Mouse (Mus musculus) lung, postnatal 4 days (tissue): ENCODE measurements around the gene Ctdsp2.

Experiments used
- DNase-seq, 2 experiments: peaks; one replicate each; pipeline ENCODE4 v3.0.0; 2021

The Ctdsp2 gene

GRCm38 (mm10) chr10:126963821-126964220, 14.7 kb upstream of the Ctdsp2 start:
- no peak for DNase-seq

DNA sequence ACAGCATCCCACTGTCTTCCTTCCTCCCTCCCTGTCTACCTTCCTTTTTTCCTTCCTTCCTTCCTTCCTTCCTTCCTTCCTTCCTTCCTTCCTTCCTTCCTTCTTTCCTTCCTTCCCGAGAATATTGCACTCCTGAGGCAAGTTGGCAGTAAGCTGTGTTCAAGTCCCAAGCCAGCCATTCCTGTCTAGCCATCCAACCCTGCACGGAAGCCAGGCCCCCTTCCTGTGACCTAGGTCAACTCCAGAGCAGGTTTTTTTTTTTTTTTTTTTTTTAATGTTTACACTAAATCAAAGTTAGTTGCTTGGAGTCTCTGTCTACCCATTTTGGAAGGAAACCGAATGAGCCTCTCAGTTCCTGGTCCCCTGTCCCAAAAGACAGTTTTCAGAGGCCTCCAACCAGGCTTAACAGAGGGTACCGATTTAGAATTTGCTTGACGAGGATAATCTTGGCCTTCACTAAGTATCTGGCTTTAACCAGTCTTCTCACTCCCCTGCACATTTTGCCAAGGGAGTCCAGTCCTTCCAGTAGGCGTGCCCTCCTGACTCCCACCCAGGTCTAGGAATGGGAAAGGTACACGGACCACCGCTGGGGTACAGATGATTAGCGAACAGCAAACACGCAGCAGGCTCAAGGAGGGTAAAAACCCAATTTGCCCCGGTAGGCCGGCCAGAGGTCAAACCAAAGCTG, 7.0 kb upstream of the Ctdsp2 start:
- no peak for DNase-seq

DNA sequence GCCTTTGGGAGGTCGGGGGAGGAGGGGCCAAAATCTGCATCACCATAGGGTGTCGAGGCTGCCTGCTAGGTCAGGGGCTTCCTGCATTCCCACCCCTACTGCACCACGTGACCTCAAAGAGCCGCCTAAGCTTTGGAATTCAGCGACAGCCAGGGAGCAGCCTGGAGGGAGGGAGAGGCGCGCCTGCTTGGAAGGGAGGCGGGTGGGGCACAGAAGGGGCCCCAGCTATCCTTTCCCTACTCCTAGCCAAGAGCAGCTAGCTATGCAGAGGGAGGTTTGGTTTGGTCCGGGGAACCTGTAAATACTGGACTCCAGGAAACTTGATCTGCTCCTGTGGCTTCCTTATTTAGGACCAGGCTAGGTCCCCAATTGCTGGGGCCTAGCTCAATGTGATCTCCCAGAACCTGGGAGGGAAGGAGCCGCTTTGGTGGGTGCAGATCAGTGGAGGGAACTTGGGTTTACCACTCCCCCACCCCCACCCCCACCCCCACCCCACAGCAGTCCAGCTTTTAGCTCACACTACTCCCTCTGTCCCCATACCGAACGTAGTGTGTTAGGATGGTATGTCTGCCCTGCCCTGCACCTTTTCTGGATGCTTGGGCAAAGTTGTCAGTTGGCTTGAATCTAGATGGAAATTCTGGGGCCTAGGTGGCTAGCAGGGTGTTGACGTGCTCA, 6.3 kb upstream of the Ctdsp2 start:
- DNase-seq: peak; percentile 75 to 87

DNA sequence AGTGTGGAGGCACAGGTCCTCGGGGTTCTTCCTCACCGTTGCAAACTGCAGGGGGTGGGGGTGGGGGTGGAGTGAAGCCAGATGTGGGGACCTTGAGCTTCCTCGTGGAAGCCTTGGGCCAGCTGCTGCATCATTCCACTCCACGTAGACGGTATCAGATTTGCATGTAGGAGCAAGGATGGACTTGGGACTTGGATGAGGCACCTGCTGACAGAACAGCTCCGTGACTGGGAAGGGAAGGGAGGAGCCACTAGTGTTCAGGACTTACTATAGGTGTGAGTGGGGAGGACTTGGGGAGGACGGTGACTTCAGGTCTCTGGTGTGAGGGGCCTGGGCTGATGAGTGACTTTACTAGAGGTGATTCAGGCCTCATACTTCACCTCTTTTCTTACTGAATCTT, 5.5 kb upstream of the Ctdsp2 start:
- DNase-seq: no peak

DNA sequence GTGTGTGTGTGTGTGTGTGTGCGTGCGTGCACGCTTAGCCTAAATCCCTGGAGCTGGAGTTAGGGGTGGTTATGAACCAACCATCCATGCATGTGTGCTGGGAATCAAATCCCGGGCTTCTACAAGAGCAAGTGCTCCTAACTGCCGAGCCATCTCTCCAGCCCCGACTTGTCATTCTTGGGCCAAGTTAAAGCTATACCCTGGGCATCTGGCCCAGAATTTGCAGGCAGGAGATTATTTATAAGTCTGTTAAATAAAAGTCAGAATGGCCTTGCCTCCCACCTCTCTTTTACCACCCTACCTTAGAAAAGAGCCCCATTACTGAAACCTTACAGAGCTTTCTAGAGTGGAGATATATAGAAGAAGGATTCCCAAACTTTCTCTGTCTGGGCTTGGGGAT, 2.8 kb upstream of the Ctdsp2 start:
- DNase-seq: no peak

GRCm38 (mm10) chr10:126977076-126977475, 1.4 kb upstream of the Ctdsp2 start:
- DNase-seq: no peak

DNA sequence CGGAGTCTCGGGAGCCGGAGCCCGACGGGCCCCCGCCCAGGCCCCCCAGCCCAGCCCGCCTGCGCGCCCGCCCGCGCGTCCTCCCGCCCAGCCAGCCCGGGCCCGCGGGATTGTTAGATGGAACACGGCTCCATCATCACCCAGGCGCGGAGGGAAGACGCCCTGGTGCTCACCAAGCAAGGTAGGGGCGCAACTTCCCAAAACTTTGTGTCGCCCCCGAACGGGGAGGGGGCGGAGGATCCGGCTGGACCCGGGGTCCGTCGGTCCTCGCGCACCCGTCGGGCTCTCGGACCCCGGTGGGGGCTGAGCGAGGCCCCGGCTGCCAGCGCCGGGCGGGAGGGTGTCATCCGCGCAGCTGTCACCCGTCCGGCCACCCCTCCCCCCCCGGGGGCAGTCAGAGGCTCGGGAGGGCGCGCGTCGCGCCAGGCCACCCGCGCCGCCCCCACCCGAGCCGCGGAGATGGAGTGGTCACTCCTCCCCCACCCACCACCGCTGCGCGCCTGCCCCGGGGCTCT, 661 bp downstream of the Ctdsp2 start:
- peak; percentile 83 to 89 for DNase-seq

DNA sequence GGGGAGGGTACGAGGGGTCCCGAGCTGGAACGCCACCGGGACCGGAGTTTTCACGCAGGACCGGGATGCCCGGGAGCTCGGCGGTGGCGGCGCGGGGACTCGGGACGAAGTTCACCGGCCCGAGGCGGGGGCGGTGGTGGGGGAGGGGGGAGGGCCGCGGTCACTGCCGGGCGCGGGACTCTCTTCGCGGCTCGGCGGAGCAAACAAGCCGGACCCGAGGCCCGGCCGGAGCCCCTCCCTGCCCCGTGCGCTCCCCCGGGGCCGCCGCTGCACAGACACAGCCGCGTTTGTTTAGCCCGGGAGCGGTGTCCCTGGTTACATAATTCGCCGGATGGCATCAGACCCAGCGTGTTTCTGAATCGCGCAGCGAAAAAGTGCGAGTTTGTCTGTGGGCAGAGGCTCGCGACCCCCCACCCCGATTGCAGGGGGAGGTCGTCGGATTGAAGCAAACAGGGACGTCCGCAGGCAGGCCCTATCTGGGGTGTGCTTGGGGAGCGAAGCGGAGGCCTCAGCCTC, 1.2 kb downstream of the Ctdsp2 start:
- DNase-seq: peak; percentile 47 to 62

GRCm38 (mm10) chr10:126980221-126980932, 1.9 kb downstream of the Ctdsp2 start:
- DNase-seq: peak; percentile 50 to 58

- DNase-seq: peak in 1 of 2 experiments; percentile 42
Observed at GRCm38 (mm10) chr10:126980933-126981530, 2.5 kb downstream of the Ctdsp2 start.

- no peak for DNase-seq
Observed at GRCm38 (mm10) chr10:126981746-126982145, 3.2 kb downstream of the Ctdsp2 start.

DNA sequence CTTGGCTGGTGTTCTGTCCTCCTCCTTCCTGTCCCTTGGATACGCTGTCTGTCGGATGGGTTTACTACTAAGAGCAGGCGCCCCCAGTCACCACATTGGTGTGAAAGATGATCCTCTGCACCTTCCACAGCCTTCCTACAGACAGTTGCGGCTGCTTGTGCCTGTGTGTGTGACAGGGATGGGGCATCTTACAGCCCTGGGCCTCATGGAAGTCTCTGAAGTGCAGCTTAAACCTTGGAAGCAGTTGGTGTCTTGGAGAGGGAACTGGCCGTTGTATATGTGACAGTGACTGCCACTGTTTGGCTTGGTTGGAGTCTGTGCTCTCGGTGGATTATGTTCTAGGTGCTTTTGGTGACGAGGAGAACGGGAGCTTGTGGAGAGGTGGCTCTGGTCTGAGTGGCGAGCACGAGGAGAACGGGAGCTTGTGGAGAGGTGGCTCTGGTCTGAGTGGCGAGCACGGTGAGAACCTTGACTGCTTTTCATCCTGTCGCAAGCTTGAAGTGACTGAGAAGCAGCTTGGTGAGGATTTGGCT, 4.7 kb downstream of the Ctdsp2 start:
- DNase-seq: no peak

DNA sequence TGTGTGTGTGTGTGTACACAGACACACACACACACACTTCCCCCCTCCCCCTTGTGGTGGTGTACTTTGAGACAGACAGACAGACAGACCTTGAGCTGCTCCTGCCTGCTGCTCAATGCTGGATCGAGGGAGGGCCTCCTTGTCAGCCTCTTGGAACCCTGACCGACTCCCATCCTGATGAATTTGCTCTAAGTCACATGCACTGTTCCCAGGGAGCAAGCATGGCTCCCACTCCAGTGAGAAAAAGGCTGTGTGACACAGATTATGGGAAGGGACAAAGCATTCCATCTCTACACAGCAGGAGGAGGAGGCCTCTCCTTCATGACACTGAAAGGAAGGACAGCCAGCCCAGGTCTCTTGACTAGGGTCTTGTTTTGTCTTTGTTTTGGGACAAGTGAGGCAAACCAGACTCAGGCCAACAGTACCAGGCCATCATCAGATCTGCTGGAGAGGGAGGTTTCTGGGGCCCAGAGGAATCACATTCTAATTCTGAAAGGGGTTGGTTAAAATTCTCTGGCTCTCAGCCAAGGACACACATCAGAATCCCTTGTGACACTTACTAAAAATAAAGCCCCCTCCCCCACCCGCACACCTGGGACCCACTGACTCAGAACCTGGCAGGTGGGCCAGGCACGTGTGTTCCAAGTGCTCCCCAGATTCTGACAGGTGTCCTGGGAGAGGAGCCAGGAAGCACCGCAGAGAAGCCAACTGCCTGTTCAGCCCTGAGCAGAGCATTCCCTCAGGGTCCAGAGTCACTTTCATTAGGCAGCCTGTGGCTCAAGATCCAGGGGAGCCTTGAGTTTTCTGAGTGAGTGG, 5.9 kb downstream of the Ctdsp2 start:
- DNase-seq: peak in 1 of 2 experiments; percentile 51

- no peak for DNase-seq
Observed at GRCm38 (mm10) chr10:126985127-126985526, 6.6 kb downstream of the Ctdsp2 start.

GRCm38 (mm10) chr10:126985579-126985978, 7.1 kb downstream of the Ctdsp2 start:
- DNase-seq: no peak

- DNase-seq: peak; percentile 89 to 94
Observed at GRCm38 (mm10) chr10:126986541-126986961, 8.0 kb downstream of the Ctdsp2 start.

GRCm38 (mm10) chr10:126987183-126988118, 8.9 kb downstream of the Ctdsp2 start:
- no peak for DNase-seq

DNA sequence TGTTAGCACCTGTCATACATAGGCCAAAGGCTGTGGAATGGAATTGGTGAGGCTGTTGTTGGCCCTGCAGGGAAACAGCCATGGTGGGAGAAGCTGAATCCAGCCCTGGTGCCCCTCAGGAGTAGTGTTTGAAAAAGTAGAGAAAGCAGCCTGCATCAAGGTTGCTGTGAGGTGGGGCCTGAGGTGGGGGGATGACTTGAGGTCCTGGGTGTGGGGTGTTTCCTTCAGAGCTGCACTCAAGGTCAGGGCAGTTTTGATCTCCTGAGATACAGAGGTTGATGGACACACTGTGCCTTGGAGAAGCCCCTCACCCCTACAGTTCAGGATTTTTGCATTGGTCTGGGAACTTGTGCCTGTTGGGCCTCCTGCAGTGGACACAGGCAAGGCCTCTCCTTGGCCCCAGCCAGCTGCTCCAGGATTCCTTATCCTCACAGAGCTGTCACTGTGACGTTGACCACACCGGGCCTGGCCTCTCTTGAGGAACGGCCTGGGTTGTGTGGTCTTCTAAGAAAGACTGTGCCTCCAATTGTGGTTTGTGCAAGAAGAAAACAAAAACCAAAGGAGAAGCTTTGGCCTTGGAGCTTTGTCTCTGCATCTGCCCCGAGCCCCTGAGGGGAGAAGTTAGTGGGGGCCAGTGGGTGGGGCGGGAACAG, 10.1 kb downstream of the Ctdsp2 start:
- DNase-seq: no peak

DNA sequence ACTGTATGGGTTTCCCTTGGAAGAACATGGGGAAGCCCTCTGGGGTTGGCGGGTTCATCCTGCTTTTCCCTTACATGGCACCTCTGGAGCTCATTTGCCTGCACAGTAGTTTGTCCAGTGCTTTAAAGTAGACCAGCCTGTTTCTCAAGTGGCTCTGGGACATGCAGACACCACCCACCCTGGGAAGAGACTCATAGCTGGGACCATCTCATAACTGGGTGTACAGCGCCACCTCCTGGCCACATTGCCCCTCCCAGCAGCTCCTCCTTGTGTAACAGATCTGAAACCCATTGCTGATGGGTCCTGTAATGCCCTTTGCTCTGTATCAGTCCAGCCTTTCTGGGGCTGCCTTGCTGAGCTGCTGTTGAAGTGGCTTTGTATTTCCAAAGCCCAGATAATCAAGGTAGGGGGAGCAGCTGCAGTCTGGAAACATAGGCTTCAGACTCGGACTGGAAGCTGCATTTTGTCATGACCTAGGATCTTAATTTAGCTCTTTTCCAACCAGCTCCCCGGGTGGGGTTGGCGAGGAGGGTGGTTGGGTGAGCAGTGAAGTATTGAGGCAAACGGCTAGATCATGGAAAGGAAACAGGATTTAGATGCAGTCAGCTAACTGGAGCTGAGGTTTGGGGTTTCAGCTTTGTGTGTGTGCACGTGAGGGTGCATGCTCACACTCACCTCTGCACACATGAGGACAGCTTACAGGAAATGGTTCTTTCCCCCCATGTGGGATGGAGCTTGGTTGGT, 12.0 kb downstream of the Ctdsp2 start:
- peak; percentile 90 to 94 for DNase-seq
